Mouse (Mus musculus) stomach, postnatal 0 days (tissue): ENCODE results near the gene Bax. TPM values are rescaled to one million over a fixed set of nuclear protein-coding genes. Genes with fewer than 3 reads are reported as not detected.
"Not testable (repeated sequence)": the region's sequence is repeated elsewhere in the genome, so short reads cannot be mapped to it uniquely, and the experiment has no call there.

Experiments
- ATAC-seq: fragments of 200-750 bp; cut with Nextera tagmentation; 2 replicates; pipeline ENCODE4 v1.8.0; 2017; ENCODE audit not compliant: low FRiP score, low TSS enrichment
- DNase-seq: peaks from one replicate; pipeline ENCODE4 v3.0.0-alpha.2; 2016; ENCODE audit warnings: low spot score
- H3K27ac ChIP-seq: fragments of 300-500 bp; sonication (generic); replicated peaks from 2 replicates; pipeline ENCODE4 v1.5.1; 2014; ENCODE audit warnings: mild to moderate bottlenecking, control low read depth
- H3K27me3 ChIP-seq: fragments of 300-500 bp; sonication (generic); 2 replicates; pipeline ENCODE4 v1.6.1; 2014; ENCODE audit warnings: low read length; ENCODE audit not compliant: control insufficient read depth, insufficient read depth
- H3K36me3 ChIP-seq: fragments of 300-500 bp; sonication (generic); 2 replicates; pipeline ENCODE4 v1.6.1; 2014; ENCODE audit warnings: low read length, mixed read lengths; ENCODE audit not compliant: control insufficient read depth, insufficient read depth
- H3K4me1 ChIP-seq: fragments of 300-500 bp; sonication (generic); replicated peaks from 2 replicates; pipeline ENCODE4 v1.6.1; 2014; ENCODE audit warnings: antibody characterized with exemption; ENCODE audit not compliant: control insufficient read depth, insufficient read depth
- H3K4me2 ChIP-seq: fragments of 300-500 bp; sonication (generic); replicated peaks from 2 replicates; pipeline ENCODE4 v1.6.1; 2014; ENCODE audit warnings: low read depth, mild to moderate bottlenecking, control low read depth, moderate library complexity
- H3K4me3 ChIP-seq: fragments of 300-500 bp; sonication (generic); 2 replicates; pipeline ENCODE4 v1.5.1; 2014; ENCODE audit warnings: low read depth, low read length, control low read depth
- H3K9ac ChIP-seq: fragments of 300-500 bp; sonication (generic); 2 replicates; pipeline ENCODE4 v1.6.1; 2014; ENCODE audit warnings: mild to moderate bottlenecking, low read length, control low read depth, mixed read lengths
- H3K9me3 ChIP-seq: fragments of 300-500 bp; sonication (generic); 2 replicates; pipeline ENCODE4 v1.6.1; 2016; ENCODE audit warnings: low read length; ENCODE audit not compliant: control insufficient read depth
- CTCF ChIP-seq: IDR thresholded peaks from 2 replicates; pipeline ENCODE4 v1.5.1; 2016; ENCODE audit warnings: antibody characterized with exemption, low read depth, mild to moderate bottlenecking, moderate library complexity
- EP300 ChIP-seq: optimal IDR thresholded peaks from 2 replicates; pipeline ENCODE3; 2016; ENCODE audit warnings: antibody characterized with exemption
- WGBS: fragments of 180-500 bp; shearing (Covaris S2); extraction: QIAGEN DNeasy Blood & Tissue Kit; methylation state at CpG from one replicate; pipeline ENCODE4 v1.1.7; 2014; 5-methylcytosine and 5-hydroxymethylcytosine counted together
- polyA plus RNA-seq: library from polyadenylated mRNA; unstranded; fragments of >200 nt; fragmentation: Nextera tagmentation; extraction: Ambion mirVana; gene quantifications from 2 replicates; pipeline ENCODE4 v1.2.1, GENCODE M21; 2015

Gene Bax
- polyA plus RNA-seq, 1 experiment from 2014 or later = 119 TPM

DNA sequence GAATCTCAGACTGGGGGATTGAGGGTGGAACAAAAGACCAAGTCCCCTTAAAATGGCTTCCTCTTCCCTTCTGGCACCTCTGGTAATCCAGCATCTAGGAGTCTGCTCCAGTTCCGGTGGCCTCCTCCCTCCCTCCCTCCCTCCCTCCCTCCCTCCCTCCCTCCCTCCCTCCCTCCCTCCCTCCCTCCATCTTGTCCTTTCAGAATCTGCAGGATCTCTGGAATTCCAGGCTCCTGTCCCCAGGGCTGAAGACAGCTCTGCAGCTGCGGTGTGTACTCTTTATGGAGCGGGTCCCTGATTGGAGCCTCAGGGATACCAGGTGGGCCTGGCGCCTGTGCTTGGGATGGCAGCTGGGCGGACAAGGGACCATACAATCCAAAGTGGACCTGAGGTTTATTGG is 5.4 kb downstream of the Bax start:
- no peak for DNase-seq
- no peak overlapping the region; the same call in 1 of the 2 replicates for H3K9ac ChIP-seq
- H3K4me2 ChIP-seq = no peak overlapping the region; the same call in 1 of the 2 replicates
- no peak overlapping the region for H3K4me3 ChIP-seq
- no peak for TF ChIP-seq CTCF
- TF ChIP-seq EP300 = no peak
- H3K27me3 ChIP-seq = no peaks in the 10 kb centered on the region
- no peak for ATAC-seq
- H3K9me3 ChIP-seq = no peaks in the 10 kb centered on the region
- peaks cover 8% of the 10 kb centered on the region for H3K36me3 ChIP-seq
- peaks cover 11% of the 10 kb centered on the region for H3K4me1 ChIP-seq
- WGBS = 56% methylated on average over 5 of the region's 5 CpGs
- H3K27ac ChIP-seq = peak overlapping the region; percentile 95

- Histone ChIP-seq H3K27ac (peak overlapping the region; percentile 95), H3K27me3 (no peaks in the 10 kb centered on the region), H3K9ac (peak overlapping the region; percentile 58), H3K36me3 (peaks cover 8% of the 10 kb centered on the region), H3K9me3 (no peaks in the 10 kb centered on the region), H3K4me2 (peak overlapping the region; percentile 67), H3K4me3 (0 out of 2 replicates have a peak overlapping the region, but pooled peaks have one; percentile 33), H3K4me1 (peaks cover 9% of the 10 kb centered on the region)
- ATAC-seq = peak; percentile 50
- TF ChIP-seq EP300 = no peak
- TF ChIP-seq CTCF = no peak
- WGBS = 6% methylated on average over 13 of the region's 13 CpGs
- peak; percentile 87 for DNase-seq
These were observed 5.8 kb downstream of the Bax start for GRCm38 (mm10) chr7:45460860-45461314.

GRCm38 (mm10) chr7:45460377-45460776 is 6.3 kb downstream of the Bax start:
- ATAC-seq = no peak
- peak overlapping the region; percentile 58 for H3K9ac ChIP-seq

DNA sequence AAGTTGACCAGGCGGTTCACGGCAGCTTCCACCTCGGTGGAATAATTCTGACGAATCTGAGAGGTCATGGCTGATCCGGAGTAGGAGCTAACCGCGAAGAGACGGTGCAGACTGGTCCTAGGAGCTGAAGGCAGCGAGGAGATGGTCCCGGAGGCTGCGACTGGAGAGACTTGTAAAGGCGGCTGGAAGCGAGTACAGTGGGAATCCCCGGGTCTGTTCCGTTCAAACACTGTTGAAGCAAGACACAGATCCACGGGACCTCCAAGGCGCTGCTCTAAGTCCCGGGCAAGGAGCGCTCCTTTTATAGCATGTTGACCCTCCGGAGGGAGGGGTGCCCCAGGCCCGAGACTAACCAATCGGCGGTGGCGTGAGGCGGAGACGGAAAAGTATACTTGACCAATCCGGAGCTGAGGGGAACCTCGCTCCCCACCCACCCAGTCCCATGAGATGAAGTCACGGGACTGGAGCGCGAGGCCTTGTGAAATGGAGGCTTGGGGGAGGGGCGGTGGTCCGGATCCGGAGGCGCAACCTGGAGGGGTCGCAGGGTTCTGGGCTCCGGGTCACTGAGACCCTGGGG is 7.0 kb downstream of the Bax start, which contains the start of gene Ftl1:
Gene Ftl1 (minus strand): TSS at position 321 of the 577 bp plus-strand sequence.
- H3K9me3 ChIP-seq, H3K4me1 ChIP-seq, H3K27me3 ChIP-seq: not testable (repeated sequence)
- Histone ChIP-seq H3K36me3 (peaks cover 12% of the 10 kb centered on the region), H3K4me3 (peak within 1 kb of the TSS; percentile 69), H3K4me2 (peak within 1 kb of the TSS; percentile 87), H3K27ac (peak within 1 kb of the TSS; percentile 95), H3K9ac (peak within 1 kb of the TSS; percentile 74)
- TF ChIP-seq EP300 = peak; percentile 77
- DNase-seq (peak; percentile 98), ATAC-seq (peak; percentile 93)
- under 1% methylated on average over 29 of the region's 37 CpGs for WGBS

More at GRCm38 (mm10) chr7:45460377-45460776, 6.3 kb downstream of the Bax start:
- H3K9me3 ChIP-seq = no peaks in the 10 kb centered on the region
- H3K27ac ChIP-seq = peak overlapping the region; percentile 95
- peaks cover 7% of the 10 kb centered on the region for H3K4me1 ChIP-seq
- H3K4me2 ChIP-seq = peak overlapping the region; percentile 67
- H3K27me3 ChIP-seq = no peaks in the 10 kb centered on the region
- WGBS = 51% methylated on average over 7 of the region's 7 CpGs
- DNase-seq = peak; percentile 47
- H3K4me3 ChIP-seq = peak overlapping the region; percentile 33
- no peak for TF ChIP-seq CTCF
- TF ChIP-seq EP300 = no peak
- peaks cover 8% of the 10 kb centered on the region for H3K36me3 ChIP-seq

- ATAC-seq = peak; percentile 67
- peak overlapping the region; percentile 69 for H3K4me3 ChIP-seq
- peak overlapping the region; percentile 87 for H3K4me2 ChIP-seq
- DNase-seq = peak; percentile 90
- TF ChIP-seq CTCF (no peak), EP300 (no peak)
- no peaks in the 10 kb centered on the region for H3K9me3 ChIP-seq
- H3K4me1 ChIP-seq = peaks cover 7% of the 10 kb centered on the region
- H3K9ac ChIP-seq = peak overlapping the region; percentile 74
- H3K27me3 ChIP-seq = no peaks in the 10 kb centered on the region
- H3K36me3 ChIP-seq = peaks cover 18% of the 10 kb centered on the region
- under 1% methylated on average over 41 of the region's 43 CpGs for WGBS
- peak overlapping the region; percentile 90 for H3K27ac ChIP-seq
These were observed 7.7 kb downstream of the Bax start for GRCm38 (mm10) chr7:45458748-45459563.
